Mouse (Mus musculus) thymus, postnatal 36 days (tissue): ENCODE measurements around the gene Rbp7.

ENCODE experiments used
- DNase-seq, 2 experiments: peaks; one replicate each; pipeline ENCODE4 v3.0.0; 2022; ENCODE audit warnings: mixed read lengths in 2 of 2

Gene Rbp7

DNA sequence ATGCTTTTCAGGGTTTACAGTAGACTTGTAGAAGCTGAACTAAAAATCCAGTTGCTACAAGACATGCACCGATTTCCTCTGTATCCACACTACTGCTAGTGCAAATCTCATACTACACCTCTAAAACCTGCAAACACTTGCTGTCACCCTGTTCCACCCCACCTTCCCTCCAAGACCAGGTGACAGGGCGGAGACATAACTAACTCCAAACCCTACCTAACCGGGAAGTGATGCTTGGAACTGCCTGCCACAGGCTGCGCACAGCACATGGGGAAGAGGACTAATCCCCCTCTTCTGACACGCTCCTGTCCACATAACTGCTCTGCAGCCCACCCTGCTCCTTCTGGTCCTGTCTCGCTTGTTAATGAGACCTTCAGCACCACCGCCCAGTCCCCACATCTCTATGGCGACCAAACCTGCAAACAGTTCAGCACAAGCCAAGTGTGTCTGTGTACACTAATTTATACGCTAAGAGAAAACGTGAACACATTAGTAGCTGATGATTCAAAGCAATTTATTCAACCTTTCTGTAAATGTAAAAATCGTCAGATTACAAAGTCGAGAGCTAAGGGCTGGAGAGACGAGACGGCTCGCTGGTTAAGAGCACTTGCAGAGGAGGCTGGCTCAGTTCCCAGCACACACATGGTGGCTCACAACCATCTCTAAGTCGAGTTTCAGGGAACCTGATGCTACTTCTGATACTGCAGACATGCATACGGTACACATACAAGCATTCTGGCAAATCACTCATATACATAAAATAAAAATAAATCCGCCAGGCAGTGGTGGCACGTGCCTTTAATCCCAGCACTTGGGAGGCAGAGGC lies 49.9 kb downstream of the Rbp7 start:
- no peak for DNase-seq

DNA sequence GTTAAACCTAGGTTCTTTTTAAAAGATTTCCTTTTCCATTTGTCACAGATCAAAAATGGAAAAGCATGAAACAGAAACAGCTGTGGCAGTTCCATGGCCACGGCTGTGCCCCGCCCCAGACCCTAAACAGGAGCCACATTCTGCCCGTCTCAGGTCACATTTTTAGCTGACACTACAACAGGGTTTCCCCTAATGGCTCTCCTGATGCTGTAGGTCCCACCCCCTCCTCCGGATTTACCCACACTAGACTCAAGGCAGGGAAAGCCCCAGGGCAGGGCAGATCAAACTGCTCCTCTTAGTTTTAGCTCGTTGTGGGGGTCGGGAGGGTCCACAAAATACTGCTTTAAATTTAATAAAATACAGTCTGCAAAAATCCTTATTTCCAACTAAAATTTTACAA lies 51.7 kb downstream of the Rbp7 start:
- DNase-seq, result no peak

DNA sequence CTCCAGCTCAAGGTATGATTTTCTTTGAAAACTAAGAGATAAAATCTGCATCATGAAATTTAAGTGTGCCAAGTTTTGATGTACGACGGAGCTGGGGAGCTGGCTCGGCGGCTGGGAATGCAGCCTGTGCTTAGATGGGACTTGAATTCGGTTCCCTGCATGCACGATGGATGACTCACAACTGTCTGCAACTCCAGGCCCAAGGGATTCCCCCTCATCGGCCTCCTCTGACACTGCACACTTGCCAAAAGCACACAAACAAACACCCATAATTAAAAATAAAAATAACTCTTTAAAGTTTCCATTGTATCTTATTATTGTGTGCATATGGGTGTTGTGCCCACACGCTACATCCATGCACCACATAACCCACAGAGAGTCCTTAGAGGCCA lies 53.2 kb downstream of the Rbp7 start:
- DNase-seq, result no peak

DNA sequence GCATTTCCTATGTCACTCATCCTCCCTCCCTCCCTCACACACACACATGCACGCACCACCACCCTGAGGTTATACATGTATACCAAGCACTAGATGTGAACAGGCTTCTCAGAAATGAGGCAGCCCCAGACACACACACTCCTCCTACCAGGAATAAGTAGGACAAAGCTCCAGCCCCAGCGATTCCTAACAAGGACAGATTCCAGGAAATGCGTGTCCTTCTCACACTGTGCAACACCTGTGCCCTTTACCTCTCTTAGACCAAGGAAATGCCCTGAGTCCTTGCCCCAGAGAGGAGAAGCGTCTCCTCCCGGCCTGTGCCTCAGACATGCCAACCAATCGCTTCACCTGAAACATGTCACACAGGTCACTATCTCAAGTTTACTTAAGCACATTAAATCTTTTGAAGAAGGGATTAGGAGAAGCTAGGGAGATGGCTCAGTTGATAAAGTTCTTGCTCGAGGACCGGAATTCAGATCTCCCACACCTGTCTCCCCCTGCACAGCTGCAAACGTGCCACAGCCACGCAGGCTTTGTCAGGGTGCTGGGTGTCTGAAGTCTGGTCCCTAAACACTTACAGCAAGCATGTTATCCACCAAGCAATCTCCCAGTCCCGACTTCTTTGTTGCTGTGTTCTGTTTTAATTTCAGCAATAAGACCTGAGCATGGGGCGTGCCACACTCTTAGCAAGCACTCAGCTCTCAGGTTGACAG lies 53.7 kb downstream of the Rbp7 start:
- peak; percentile 28 to 55 for DNase-seq
